Mouse (Mus musculus) 3134 (cell line): ENCODE data around the gene Ntm.

ENCODE experiments used
- DNase-seq: peaks from one replicate; pipeline ENCODE4 v3.0.0-alpha.2; 2011; ENCODE audit warnings: low spot score; ENCODE audit not compliant: insufficient read length; ENCODE audit errors: extremely low read depth

Ntm gene

DNA sequence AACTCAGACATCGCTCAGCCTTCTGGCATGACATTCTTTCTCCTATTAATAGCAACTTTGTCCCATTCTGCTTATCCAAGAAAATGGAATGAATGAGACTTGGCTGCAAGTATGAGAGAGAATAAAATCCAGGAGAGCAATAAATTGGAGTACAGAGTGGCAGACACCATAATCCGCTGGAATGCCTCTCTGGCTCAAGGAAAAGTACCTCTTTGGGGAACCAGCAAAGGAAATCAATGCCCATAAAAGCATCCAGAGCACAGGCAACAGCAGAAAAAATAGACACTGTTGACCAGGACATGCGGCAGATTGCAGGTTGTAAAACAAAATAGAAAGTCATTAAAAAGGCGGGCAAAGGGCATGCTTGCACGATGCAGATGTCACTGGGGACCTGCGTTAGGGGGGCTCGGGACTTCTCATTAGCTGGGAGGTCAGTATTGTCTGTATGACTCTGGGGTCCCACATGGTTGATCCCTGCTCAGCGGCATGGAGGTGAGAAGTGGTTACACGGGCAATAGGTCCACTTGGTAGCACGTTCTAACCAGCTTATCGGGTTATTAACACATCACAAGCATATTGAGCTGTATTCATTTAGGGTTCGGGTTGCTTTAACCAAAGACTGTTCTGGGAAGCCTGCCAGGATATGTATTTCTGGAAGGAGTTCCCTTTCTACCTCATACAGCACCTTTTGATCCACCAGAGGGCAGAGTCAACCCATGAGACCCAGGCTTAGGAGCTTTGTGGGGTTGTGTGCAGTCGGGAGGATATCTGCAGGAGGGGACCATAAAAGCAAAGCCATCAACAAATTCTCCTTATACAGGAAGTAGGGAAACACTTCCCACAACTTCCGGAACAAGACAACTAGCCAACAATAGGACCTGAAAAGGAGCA lies 761.5 kb downstream of the Ntm start:
- no peak for DNase-seq

- no peak for DNase-seq
These were observed 765.9 kb downstream of the Ntm start for GRCm38 (mm10) chr9:29197046-29197445.

- no peak for DNase-seq
These were observed 768.7 kb downstream of the Ntm start for GRCm38 (mm10) chr9:29194265-29194664.

GRCm38 (mm10) chr9:29183011-29183410 lies 779.9 kb downstream of the Ntm start:
- no peak for DNase-seq

DNA sequence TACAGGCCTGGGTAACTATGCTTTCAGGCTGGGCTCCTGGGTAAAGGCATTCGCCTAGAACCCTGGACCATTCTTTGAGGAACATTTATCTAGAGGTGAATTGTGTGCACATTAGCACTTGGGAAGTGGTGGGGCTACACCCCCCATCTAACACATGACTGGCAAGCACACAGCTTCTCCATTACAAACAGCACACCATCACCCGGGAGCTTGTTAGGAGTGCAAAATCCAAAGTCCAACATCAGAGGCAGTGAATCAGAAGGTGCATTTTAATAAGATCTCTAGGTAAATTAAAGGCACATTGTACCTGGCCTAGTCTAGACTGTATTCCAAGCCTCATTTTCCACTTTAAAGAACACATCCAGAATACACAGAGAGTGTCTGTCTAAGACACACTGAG lies 781.3 kb downstream of the Ntm start:
- no peak for DNase-seq

- no peak for DNase-seq
These were observed 797.2 kb downstream of the Ntm start for GRCm38 (mm10) chr9:29165731-29166130.

GRCm38 (mm10) chr9:29161059-29161642 lies 801.8 kb downstream of the Ntm start:
- DNase-seq: no peak

GRCm38 (mm10) chr9:29145901-29146300 lies 817.0 kb downstream of the Ntm start:
- no peak for DNase-seq

- no peak for DNase-seq
These were observed 826.9 kb downstream of the Ntm start for GRCm38 (mm10) chr9:29136039-29136438.

DNA sequence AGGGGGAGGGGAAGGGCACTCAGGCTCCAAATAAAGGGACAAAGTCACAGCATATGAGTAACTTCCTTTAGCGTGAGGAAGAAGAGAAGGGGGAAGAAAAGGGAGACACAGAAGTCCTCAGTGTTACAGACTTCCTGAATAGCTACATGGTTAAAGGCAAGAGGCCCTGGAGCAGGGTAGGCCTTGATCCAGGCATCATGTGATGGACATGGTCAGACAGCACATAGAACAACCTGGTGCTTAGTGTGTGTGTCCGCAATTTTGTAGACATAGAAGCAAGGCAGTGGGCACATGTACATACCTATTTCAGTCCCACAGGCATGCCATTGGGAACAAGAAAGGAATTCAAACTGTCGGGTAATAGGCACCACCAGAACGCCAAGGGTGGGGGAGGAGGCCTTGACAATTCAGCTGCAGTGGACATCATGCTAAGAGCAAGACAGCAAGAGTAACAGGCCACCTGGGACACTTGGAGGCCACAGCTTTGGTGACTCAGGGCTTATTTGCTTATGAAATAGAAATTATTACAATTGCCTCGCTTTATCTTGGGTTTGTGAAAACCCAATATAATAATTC lies 832.1 kb downstream of the Ntm start:
- DNase-seq: no peak

DNA sequence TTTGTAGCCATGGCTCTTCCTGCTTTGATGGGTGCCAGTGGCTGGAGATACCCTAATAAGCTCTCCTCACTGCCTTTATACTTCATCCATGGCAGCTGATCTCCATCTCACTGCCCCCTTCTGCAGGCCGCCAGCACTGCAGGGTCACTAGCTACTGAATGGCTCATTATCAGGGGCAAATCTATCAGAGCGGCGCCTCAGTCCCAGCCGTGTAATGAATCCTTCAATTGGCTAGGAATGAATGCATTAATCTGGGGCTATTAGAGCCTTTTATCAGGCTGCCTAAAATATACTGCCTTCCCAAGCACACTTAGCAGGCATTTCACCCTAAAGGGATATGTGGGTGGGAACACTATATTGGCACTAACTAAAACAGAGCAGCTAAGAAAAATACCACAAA lies 832.6 kb downstream of the Ntm start:
- DNase-seq: no peak

GRCm38 (mm10) chr9:29128416-29128815 lies 834.5 kb downstream of the Ntm start:
- no peak for DNase-seq

DNA sequence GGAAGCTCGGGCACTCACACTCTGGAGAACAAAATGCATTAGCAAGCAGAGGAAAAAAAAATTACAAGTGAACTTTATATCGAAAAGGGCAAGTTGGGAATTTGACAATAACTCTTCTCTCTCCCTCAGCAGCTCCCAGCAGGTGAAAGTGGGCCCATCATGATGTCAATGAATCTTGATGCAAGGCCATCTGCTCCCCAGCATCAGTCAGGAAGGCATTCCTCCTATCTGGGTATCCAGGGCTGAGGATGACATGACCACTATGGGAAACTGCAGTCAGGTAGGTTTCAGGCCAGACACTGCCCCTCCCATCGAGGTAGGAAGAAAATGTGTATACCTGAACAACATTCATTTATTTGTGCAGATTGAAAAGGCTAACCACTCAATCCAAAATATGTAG lies 838.5 kb downstream of the Ntm start:
- no peak for DNase-seq

GRCm38 (mm10) chr9:29123828-29124227 lies 839.1 kb downstream of the Ntm start:
- no peak for DNase-seq

- DNase-seq: no peak
These were observed 845.3 kb downstream of the Ntm start for GRCm38 (mm10) chr9:29117561-29118112.

DNA sequence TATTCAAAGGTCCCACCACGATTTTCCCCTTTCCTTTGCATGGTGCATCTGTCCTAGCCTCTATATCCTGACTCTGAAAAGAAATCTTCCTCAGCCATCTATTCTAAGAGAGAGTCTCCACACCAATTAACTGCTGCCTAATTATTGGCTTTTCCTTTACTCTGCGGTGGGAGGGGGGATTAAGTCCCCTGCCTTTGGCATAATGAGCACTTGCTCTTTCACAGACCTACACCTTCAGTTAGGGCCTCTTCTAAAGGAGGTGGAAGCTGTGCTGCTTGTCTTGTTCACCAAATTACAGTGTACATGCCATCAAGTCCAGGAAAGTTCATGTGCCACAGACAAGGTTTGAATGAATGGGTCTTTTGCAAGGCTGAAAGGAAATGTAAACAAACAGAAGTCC lies 847.6 kb downstream of the Ntm start:
- no peak for DNase-seq

DNA sequence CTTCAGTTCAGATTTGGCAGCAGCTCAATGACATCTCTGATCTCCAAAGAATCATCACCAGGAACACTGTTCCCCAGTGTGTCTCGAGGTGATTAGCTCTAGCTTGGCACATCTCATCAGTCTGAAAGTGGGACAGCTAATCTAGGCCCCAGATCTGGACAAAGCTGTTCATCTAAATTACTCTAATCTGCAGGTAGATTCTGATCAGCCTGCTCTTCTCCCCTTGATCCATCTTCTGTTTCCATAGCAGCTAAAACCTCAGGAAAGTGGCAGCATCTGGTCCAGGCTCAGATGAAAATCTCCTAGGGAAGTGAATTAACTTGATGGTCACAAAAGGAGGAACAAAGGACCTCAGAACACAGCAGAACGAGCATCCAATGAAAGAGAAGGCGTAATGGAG lies 856.2 kb downstream of the Ntm start:
- no peak for DNase-seq

- DNase-seq: no peak
These were observed 858.5 kb downstream of the Ntm start for GRCm38 (mm10) chr9:29104442-29104841.

- DNase-seq: no peak
These were observed 858.9 kb downstream of the Ntm start for GRCm38 (mm10) chr9:29103993-29104392.

DNA sequence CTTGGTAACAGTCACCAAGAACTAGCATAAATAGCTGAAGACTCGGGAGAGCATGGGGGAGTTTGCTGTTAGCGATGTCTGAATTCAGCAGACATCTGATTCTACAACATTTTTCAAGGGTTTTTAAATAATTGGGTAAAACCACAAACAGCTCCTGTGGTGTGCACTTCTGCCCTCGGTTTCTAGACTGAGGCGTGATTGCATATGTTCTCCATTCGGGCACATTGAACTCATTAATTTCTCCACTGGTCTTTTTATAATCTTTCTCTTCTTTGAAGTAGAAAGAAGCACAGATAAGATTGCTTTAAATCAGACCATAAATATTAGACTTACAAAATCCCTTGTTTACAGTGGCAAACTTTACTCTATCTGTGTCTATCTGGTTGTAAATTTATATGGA lies 862.3 kb downstream of the Ntm start:
- DNase-seq: no peak

GRCm38 (mm10) chr9:29092443-29092842 lies 870.5 kb downstream of the Ntm start:
- DNase-seq: no peak

DNA sequence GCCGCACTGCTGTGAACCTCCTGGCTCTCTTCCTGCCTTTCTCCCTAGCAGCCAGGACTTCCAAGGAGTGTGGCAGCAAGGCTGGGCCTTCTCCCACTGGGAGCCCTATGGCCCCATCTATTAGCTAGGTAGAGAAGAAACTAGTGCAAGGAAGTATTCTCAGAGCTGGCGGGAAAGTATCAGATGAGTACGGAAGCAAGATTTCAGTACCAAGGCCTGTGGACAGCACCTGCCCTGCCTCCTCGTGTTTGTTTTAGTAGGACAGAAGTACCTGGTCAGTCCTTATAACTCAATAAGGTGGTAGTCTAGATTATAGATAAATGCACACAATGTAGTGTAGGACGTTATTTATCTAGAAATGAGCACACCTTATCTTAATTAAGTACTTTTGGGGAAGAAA lies 874.3 kb downstream of the Ntm start:
- no peak for DNase-seq
